In the genomic region with DNA sequence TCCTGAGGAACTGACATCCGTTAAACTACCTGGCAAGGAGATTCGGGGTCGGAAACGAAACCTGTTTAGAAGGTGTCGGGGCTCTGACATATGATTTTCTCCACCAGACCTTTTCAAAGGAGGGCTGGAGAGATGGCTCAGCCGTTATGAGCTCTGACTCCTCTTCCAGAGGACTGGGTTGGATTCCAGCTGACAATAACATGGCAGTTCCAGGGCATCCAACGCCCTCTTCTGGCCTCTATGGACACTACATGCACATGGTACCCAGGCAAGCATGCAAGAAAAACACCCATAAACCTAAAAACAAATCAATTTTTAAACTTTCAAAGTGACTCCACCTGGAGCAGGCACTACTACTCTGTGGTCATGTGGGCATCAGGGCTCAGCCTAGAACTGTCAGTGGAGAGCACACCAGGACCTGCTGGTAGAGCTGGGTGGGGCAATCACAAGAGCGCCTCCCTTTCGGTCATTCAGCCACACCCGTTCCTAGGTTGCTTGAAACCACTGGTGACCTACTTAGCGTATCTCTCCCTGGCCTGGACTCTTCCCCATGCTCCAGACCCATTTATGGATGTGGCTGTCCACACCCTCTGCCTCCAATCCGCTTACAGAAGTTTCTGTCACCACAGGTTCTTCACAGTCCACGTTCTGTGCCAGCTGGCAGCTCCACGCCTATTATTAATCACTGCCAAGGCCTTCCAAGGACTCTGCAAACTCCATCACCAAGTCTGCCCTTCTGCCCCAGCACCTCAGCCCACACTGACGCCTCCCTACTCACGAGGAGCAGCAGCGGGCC, we compare ENCODE assay signal across 8 mouse cellular contexts. TPM values are rescaled to one million over a fixed set of nuclear protein-coding genes. Genes with fewer than 3 reads are reported as not detected.
A peak's percentile ranks its signal among the peaks of the same experiment; 100 is the strongest.
DNase-seq lines count a peak whose midpoint lies in the region; ATAC-seq and TF ChIP-seq lines count a peak whose summit lies in the region.

No protein-coding gene starts in this region.

- H3K27ac ChIP-seq in lung, embryonic 14.5 days (ENCODE audit: low read depth): peak overlapping the region; percentile 46; the same call in 1 of the 2 replicates
- H3K27ac ChIP-seq in thymus, adult 2 months (ENCODE audit: control insufficient read depth, insufficient read depth, low read length): no peak overlapping the region

- peaks cover 11% of the 10 kb centered on the region; the same call in 1 of the 2 replicates for H3K36me3 ChIP-seq in E14TG2a.4 (ENCODE audit: insufficient read depth, low read length)
- H3K36me3 ChIP-seq in lung, embryonic 14.5 days (ENCODE audit: insufficient read depth): peaks cover 6% of the 10 kb centered on the region; the same call in 1 of the 2 replicates
- H3K36me3 ChIP-seq in thymus, adult 2 months (ENCODE audit: control insufficient read depth, insufficient read depth, low read length): no peaks in the 10 kb centered on the region

- H3K4me2 ChIP-seq in lung, embryonic 14.5 days: no peak overlapping the region

- TF ChIP-seq POLR2A in thymus, adult 2 months (IDR thresholded peaks at IDR 0.05; ENCODE audit: control insufficient read depth, extremely low read depth, insufficient read depth, low read length, poor library complexity): no peak

- 63% methylated on average over 17 of the region's 17 CpGs for WGBS in lung, embryonic 14.5 days
- WGBS in thymus, adult 2 months: 87% methylated on average over 17 of the region's 17 CpGs

- ATAC-seq in erythroid progenitor cell, adult 5-6 weeks (replicated peaks; ENCODE audit: low FRiP score, poor library complexity, severe bottlenecking): peak; percentile 68
- peak; percentile 29; the same call in 1 of the 2 replicates for ATAC-seq in lung, embryonic 14.5 days (ENCODE audit: insufficient read depth)

- no peaks in the 10 kb centered on the region for H3K27me3 ChIP-seq in E14TG2a.4 (ENCODE audit: insufficient read depth, low read length)
- no peaks in the 10 kb centered on the region for H3K27me3 ChIP-seq in lung, embryonic 14.5 days (ENCODE audit: insufficient read depth, low read length)
- H3K27me3 ChIP-seq in thymus, adult 2 months (ENCODE audit: control insufficient read depth, insufficient read depth, low read length): no peaks in the 10 kb centered on the region

- peak; percentile 97 for DNase-seq in 3T3-L1 (ENCODE audit: low read depth, low spot score)
- peak; percentile 73 for DNase-seq in heart, postnatal 25 days (ENCODE audit: low spot score)
- peak; percentile 72 for DNase-seq in lung, embryonic 14.5 days
- DNase-seq in urinary bladder, postnatal 14 days (ENCODE audit: low spot score): peak; percentile 79
- no peak for DNase-seq in thymus, adult 2 months
- DNase-seq in frontal cortex, adult 2 months (ENCODE audit: extremely low spot score in 1 of 2, low spot score in 1 of 2): no peak

- intact Hi-C loops in heart, postnatal 25 days (cut with DNase I): no loop called here

- no peak overlapping the region for H3K9ac ChIP-seq in lung, embryonic 14.5 days

- 0 out of 2 replicates have a peak overlapping the region, but pooled peaks have one; percentile 13 for H3K4me3 ChIP-seq in E14TG2a.4 (replicated peaks; ENCODE audit: low read length)
- no peak overlapping the region for H3K4me3 ChIP-seq in lung, embryonic 14.5 days (ENCODE audit: low read depth, low read length)
- H3K4me3 ChIP-seq in thymus, adult 2 months (ENCODE audit: control insufficient read depth, insufficient read depth, low read length): no peak overlapping the region

- TF ChIP-seq CTCF in E14TG2a.4 (conservative IDR thresholded peaks at IDR 0.05; ENCODE audit: low read length): peak; percentile 25
- TF ChIP-seq CTCF in lung, embryonic 14.5 days (IDR thresholded peaks at IDR 0.05; ENCODE audit: low read depth): 0 out of 2 replicates have a peak, but pooled peaks have one; percentile 32
- TF ChIP-seq CTCF in thymus, adult 2 months (IDR thresholded peaks at IDR 0.05; ENCODE audit: borderline replicate concordance, control insufficient read depth, extremely low read depth, insufficient read depth, low read length, poor library complexity): no peak

- H3K4me1 ChIP-seq in E14TG2a.4 (replicated peaks; ENCODE audit: low read depth, low read length): peaks cover 86% of the 10 kb centered on the region
- H3K4me1 ChIP-seq in lung, embryonic 14.5 days (ENCODE audit: insufficient read depth): peaks cover 59% of the 10 kb centered on the region
- H3K4me1 ChIP-seq in thymus, adult 2 months (replicated peaks; ENCODE audit: control insufficient read depth, insufficient read depth, low read length): peaks cover 43% of the 10 kb centered on the region

- H3K9me3 ChIP-seq in E14TG2a.4 (ENCODE audit: low read length): no peaks in the 10 kb centered on the region
- H3K9me3 ChIP-seq in lung, embryonic 14.5 days (ENCODE audit: low read depth, low read length): no peaks in the 10 kb centered on the region

RNA-seq across cellular contexts. Expression of a gene that starts 18.3 kb away (rescaled TPM):
- 99.5 and 101 TPM in 2 replicates for total RNA-seq in erythroid progenitor cell, adult 5-6 weeks (2015; ENCODE audit: low replicate concordance)
- total RNA-seq in erythroid progenitor cell, adult 5-6 weeks (2017; ENCODE audit: low replicate concordance): 62.0 and 77.4 TPM in 2 replicates
- total RNA-seq in heart, postnatal 25 days (2021): 10 to 100 TPM; 67.1 to 78.4 TPM
- polyA plus RNA-seq in lung, embryonic 14.5 days (2014; fragmentation: Nextera tagmentation; extraction: Ambion mirVana): 50.3 and 51.7 TPM in 2 replicates
- 54.9 and 57.1 TPM in 2 replicates for polyA plus RNA-seq in thymus, adult 2 months (2012; rRNA removed)
- polyA plus RNA-seq in frontal cortex, adult 2 months (2012; rRNA removed): 30.9 and 32.3 TPM in 2 replicates

Comparison
In these comparisons a context has a peak if more than half of its experiments do, and no peak if none do; other contexts are left out.
1. DNase-seq: peak in 3T3-L1 (single experiment), heart, postnatal 25 days (single experiment), lung, embryonic 14.5 days (single experiment) and urinary bladder, postnatal 14 days (single experiment); none in thymus, adult 2 months (single experiment) and frontal cortex, adult 2 months (0 of 2).